Mouse (Mus musculus): ENCODE measurements around the gene Rsbn1l. TPM values are rescaled to one million over a fixed set of nuclear protein-coding genes. Genes with fewer than 3 reads are reported as not detected.

Rsbn1l gene
- 7.7 and 8.6 TPM in 2 replicates for total RNA-seq (2014; rRNA removed)
- polyA plus RNA-seq (2012; rRNA removed) = 1.3 and 1.6 TPM in 2 replicates

DNA sequence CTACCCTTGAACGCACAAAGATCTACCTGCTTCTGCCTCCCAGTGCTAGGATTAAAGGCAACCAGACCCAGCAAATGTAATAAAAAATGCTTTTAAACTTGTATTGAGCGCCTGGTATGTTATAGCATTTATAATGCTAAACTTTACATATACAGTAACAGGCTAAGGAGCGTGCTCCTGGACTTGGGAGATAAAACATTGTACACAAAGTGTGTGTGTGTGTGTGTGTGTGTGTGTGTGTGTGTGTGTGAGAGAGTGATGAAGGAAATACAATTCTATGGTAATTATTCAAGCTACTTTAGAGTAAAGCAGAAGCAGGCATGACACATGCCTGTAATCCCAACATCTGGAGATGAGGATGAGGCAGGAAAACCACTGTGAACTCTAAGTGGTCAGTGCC is at the start of gene Rsbn1l:
Rsbn1l (minus strand) TSS at position 101 of the 400 bp plus-strand sequence.
- H3K9ac ChIP-seq (ENCODE audit: low read depth, low read length) = 0 out of 2 replicates have a peak within 1 kb of the TSS, but pooled peaks have one; percentile 8
- no peak within 1 kb of the TSS for H3K27ac ChIP-seq (replicated peaks; ENCODE audit: insufficient read depth, low read depth, low read length)

DNA sequence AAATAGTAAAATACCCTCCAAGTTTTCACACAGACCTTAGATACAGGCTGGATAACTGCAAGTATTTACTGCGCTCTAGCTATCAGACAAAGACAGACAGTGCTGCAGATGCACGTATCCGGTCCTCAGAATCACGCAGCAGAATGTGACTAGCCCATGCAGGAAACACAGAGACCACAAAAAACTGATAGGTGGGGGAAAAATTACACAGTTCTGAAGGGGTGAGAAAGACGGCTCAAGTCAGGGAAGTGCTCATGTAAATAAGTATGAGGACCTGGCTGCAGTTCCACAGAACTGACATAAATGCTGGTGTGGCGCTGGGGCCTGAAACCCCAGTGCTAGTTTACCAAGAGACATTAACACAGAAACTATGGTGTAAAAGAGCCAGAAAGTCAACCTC is 46.5 kb upstream of the Rsbn1l start:
- TF ChIP-seq POLR2A (IDR thresholded peaks at IDR 0.05; ENCODE audit: extremely low read depth, insufficient read depth, low read length) (no peak), CTCF (IDR thresholded peaks at IDR 0.05; ENCODE audit: low read depth, low read length) (no peak)
- no peak overlapping the region for H3K27ac ChIP-seq (replicated peaks; ENCODE audit: insufficient read depth, low read depth, low read length)
- DNase-seq (ENCODE audit: extremely low read depth, low read depth, low spot score) = no peak

More for the DNA sequence above, at the start of gene Rsbn1l:
- Histone ChIP-seq H3K4me1 (ENCODE audit: control insufficient read depth, insufficient read depth, low read length) (peaks cover 5% of the 10 kb centered on the region), H3K79me2 (ENCODE audit: control insufficient read depth, insufficient read depth, low read length) (peaks cover 2% of the 10 kb centered on the region; the same call in 1 of the 2 replicates), H3K27me3 (ENCODE audit: control insufficient read depth, insufficient read depth, low read length) (no peaks in the 10 kb centered on the region), H3K4me3 (ENCODE audit: insufficient read depth, low read depth, low read length) (no peak within 1 kb of the TSS), H3K36me3 (ENCODE audit: control insufficient read depth, insufficient read depth, low read length) (no peaks in the 10 kb centered on the region)
- over 99% methylated on average over 3 of the region's 3 CpGs for WGBS
- no peak for TF ChIP-seq POLR2A (IDR thresholded peaks at IDR 0.05; ENCODE audit: extremely low read depth, insufficient read depth, low read length)
- TF ChIP-seq CTCF (IDR thresholded peaks at IDR 0.05; ENCODE audit: low read depth, low read length) = no peak
- no peak for DNase-seq (ENCODE audit: extremely low read depth, low read depth, low spot score)

DNA sequence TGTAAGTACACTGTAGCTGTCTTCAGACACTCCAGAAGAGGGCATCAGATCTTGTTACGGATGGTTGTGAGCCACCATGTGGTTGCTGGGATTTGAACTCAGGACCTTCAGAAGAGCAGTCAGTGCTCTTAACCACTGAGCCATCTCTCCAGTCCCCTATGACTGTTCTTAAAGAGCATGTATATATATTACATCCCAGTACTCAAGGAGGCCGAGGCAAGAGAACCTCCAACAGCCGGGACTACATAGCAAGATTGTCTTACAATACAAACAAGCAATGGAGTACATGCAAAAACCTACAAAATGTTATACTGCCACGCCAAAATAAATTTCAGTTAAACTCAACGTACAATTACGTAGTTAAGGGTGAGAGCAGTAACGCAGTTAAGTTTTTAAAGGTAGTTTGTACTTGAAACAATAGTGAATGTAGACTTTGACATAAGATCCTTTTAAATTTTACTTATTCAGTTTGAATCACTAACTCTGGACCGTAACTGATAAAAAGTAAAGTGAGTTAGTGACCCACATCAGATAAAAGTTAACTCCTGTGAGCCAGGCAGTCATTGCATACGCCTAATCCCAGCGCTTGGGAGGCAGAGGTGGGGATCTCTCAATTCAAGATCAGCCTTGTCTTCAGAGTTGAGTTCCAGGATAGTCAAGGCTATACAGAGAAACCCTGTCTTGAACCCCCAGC is 45.6 kb upstream of the Rsbn1l start:
- TF ChIP-seq CTCF (IDR thresholded peaks at IDR 0.05; ENCODE audit: low read depth, low read length) = no peak
- TF ChIP-seq POLR2A (IDR thresholded peaks at IDR 0.05; ENCODE audit: extremely low read depth, insufficient read depth, low read length) = no peak
- 97% methylated on average over 10 of the region's 10 CpGs for WGBS
- H3K27me3 ChIP-seq (ENCODE audit: control insufficient read depth, insufficient read depth, low read length) = no peaks in the 10 kb centered on the region
- no peaks in the 10 kb centered on the region for H3K79me2 ChIP-seq (ENCODE audit: control insufficient read depth, insufficient read depth, low read length)
- H3K4me3 ChIP-seq (ENCODE audit: insufficient read depth, low read depth, low read length) = no peak overlapping the region
- peaks cover 49% of the 10 kb centered on the region for H3K36me3 ChIP-seq (ENCODE audit: control insufficient read depth, insufficient read depth, low read length)
- no peak overlapping the region for H3K27ac ChIP-seq (replicated peaks; ENCODE audit: insufficient read depth, low read depth, low read length)
- no peaks in the 10 kb centered on the region for H3K4me1 ChIP-seq (ENCODE audit: control insufficient read depth, insufficient read depth, low read length)
- DNase-seq (ENCODE audit: extremely low read depth, low read depth, low spot score) = no peak
- H3K9ac ChIP-seq (ENCODE audit: low read depth, low read length) = no peak overlapping the region

More for the DNA sequence above, 46.5 kb upstream of the Rsbn1l start:
- no peaks in the 10 kb centered on the region for H3K27me3 ChIP-seq (ENCODE audit: control insufficient read depth, insufficient read depth, low read length)
- H3K4me1 ChIP-seq (ENCODE audit: control insufficient read depth, insufficient read depth, low read length) = no peaks in the 10 kb centered on the region
- H3K9ac ChIP-seq (ENCODE audit: low read depth, low read length) = no peak overlapping the region
- peaks cover 47% of the 10 kb centered on the region for H3K36me3 ChIP-seq (ENCODE audit: control insufficient read depth, insufficient read depth, low read length)
- WGBS = 93% methylated on average over 6 of the region's 6 CpGs
- no peaks in the 10 kb centered on the region for H3K79me2 ChIP-seq (ENCODE audit: control insufficient read depth, insufficient read depth, low read length)
- no peak overlapping the region for H3K4me3 ChIP-seq (ENCODE audit: insufficient read depth, low read depth, low read length)

DNA sequence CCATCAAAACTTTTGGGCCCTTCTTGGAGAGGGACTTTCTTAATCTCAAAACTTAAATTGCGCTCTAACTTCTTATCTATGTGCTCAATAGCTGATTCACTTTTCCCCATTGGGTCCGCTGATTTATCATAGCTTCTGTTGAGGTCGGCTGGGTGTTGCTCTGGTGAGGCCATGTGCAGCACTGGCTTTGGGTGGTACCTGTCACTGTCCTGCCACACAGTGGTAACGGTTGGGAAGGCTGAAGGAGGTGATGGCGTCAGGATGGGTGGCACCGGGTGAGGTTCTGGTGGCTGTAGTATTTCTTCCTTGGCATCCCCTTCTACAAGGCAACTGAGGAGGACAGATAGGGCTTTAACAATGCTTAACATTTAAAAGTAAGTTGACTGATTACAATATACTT is 42.2 kb upstream of the Rsbn1l start:
- 96% methylated on average over 6 of the region's 6 CpGs for WGBS
- no peaks in the 10 kb centered on the region for H3K4me1 ChIP-seq (ENCODE audit: control insufficient read depth, insufficient read depth, low read length)
- DNase-seq (ENCODE audit: extremely low read depth, low read depth, low spot score) = no peak
- H3K36me3 ChIP-seq (ENCODE audit: control insufficient read depth, insufficient read depth, low read length) = peaks cover 54% of the 10 kb centered on the region
- no peaks in the 10 kb centered on the region for H3K79me2 ChIP-seq (ENCODE audit: control insufficient read depth, insufficient read depth, low read length)
- TF ChIP-seq POLR2A (IDR thresholded peaks at IDR 0.05; ENCODE audit: extremely low read depth, insufficient read depth, low read length) (no peak), CTCF (IDR thresholded peaks at IDR 0.05; ENCODE audit: low read depth, low read length) (no peak)
- H3K9ac ChIP-seq (ENCODE audit: low read depth, low read length) = no peak overlapping the region
- no peaks in the 10 kb centered on the region for H3K27me3 ChIP-seq (ENCODE audit: control insufficient read depth, insufficient read depth, low read length)
- H3K27ac ChIP-seq (replicated peaks; ENCODE audit: insufficient read depth, low read depth, low read length) = no peak overlapping the region
- no peak overlapping the region for H3K4me3 ChIP-seq (ENCODE audit: insufficient read depth, low read depth, low read length)

DNA sequence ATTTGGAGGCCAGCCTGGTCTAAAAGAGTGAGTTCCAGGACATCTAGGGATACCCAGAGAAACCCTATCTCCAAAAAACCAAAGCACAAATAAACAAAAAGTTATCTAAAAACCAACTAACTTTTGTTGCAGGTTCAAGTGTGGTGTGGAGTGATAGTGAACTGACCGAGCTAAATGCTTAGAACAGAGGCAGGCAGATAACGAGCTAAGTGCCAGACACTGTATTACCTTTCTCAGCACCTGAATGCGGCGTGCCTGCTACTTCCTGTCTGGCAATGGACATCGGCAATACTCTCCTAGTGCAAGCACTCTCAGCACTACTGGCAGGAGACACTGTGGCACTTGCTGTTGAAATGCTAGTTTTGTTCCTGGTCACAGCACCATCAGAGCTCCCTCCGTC is 41.4 kb upstream of the Rsbn1l start:
- TF ChIP-seq CTCF (IDR thresholded peaks at IDR 0.05; ENCODE audit: low read depth, low read length) (no peak), POLR2A (IDR thresholded peaks at IDR 0.05; ENCODE audit: extremely low read depth, insufficient read depth, low read length) (no peak)
- Histone ChIP-seq H3K79me2 (ENCODE audit: control insufficient read depth, insufficient read depth, low read length) (no peaks in the 10 kb centered on the region), H3K36me3 (ENCODE audit: control insufficient read depth, insufficient read depth, low read length) (peaks cover 51% of the 10 kb centered on the region), H3K27ac (replicated peaks; ENCODE audit: insufficient read depth, low read depth, low read length) (no peak overlapping the region), H3K27me3 (ENCODE audit: control insufficient read depth, insufficient read depth, low read length) (no peaks in the 10 kb centered on the region), H3K4me3 (ENCODE audit: insufficient read depth, low read depth, low read length) (no peak overlapping the region), H3K4me1 (ENCODE audit: control insufficient read depth, insufficient read depth, low read length) (no peaks in the 10 kb centered on the region), H3K9ac (ENCODE audit: low read depth, low read length) (no peak overlapping the region)
- no peak for DNase-seq (ENCODE audit: extremely low read depth, low read depth, low spot score)
- WGBS = 98% methylated on average over 6 of the region's 6 CpGs

Data from liver, adult 2 months (tissue).